Mouse (Mus musculus): ENCODE data around the gene Lrrc29. TPM values are rescaled to one million over a fixed set of nuclear protein-coding genes. Genes with fewer than 3 reads are reported as not detected.

Lrrc29 gene
- polyA plus RNA-seq, 1 experiment from 2014 or later = 1.2 TPM

- 2% methylated on average over 28 of the region's 28 CpGs for WGBS
- Histone ChIP-seq H3K4me1 (peaks cover 27% of the 10 kb centered on the region), H3K27ac (replicated peaks) (no peak overlapping the region), H3K36me3 (peaks cover 33% of the 10 kb centered on the region), H3K9ac (replicated peaks) (no peak overlapping the region), H3K4me2 (replicated peaks) (peak overlapping the region; percentile 25; the same call in 1 of the 2 replicates), H3K4me3 (peak overlapping the region; percentile 17; the same call in 1 of the 2 replicates), H3K9me3 (no peaks in the 10 kb centered on the region), H3K27me3 (peaks cover 77% of the 10 kb centered on the region)
- ATAC-seq (ENCODE audit: low FRiP score, low read depth) = 0 out of 2 replicates have a peak, but pooled peaks have one; percentile 8
These were observed 47.2 kb downstream of the Lrrc29 start for GRCm38 (mm10) chr8:105278911-105279334.

DNA sequence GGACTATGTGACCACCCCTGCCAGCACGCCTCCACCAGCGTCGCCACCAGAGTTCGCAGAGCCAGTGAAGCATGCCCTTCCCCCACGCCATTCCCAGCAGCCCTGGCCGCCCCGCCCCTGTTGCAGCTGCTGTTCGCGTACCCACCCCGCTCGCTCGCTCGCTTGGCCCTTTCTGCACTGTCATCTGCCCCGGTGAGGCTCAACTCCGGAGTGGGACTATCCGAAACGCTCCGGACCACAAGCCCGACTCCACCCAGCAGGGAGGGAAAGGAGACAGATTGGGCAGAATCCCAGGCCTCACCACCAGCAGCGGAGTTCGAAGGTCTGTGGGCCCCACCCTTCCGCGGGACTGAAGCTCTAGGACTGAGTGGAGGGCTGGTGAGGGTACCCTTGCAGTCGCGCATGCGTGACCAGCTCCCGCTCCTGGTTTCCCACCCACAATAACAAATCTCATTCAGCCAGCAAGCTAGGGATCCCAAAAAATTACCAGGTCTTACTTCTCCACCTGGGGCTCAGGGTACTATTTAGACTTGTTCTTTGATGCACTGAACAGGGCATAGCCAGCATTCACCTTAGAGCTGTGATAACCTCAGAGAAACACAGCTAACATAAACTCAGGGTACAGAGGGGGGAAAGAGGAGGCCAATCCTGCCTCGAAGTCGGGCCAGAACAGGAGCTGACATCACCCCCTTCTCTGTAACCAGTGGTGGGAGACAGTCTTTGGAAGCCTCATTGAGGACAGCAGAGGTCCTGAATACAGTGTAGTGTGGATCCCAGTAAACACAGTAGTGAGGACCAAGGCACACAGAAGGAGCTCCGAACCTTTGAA lies 49.6 kb downstream of the Lrrc29 start:
- H3K27ac ChIP-seq (replicated peaks) = no peak overlapping the region

DNA sequence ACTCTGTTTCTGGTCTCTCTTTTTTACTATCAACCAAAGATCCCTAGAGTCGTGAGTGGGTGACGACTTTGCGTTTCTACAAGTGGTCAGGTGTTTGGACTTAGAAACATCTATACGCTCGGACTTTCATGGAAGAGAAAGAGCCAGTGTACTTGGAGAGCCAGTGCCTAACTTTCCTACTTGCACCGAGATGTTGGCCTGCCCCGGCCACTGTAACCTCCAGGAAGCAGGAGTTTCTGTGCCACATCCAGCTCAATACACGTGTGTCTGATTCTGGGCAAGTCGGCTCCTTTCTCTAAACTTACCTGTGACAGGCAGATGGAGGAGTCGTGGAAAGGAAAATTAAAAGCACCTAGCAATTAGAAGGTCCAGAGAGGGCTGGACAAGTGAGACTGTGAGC lies 50.2 kb downstream of the Lrrc29 start, which contains the start of gene Nol3:
TSS of gene Nol3 (plus strand) at position 301 of the 400 bp plus-strand sequence.
- H3K4me3 ChIP-seq = peak within 1 kb of the TSS; percentile 45
- ATAC-seq (ENCODE audit: low FRiP score, low read depth) = 0 out of 2 replicates have a peak, but pooled peaks have one; percentile 1
- H3K36me3 ChIP-seq = peaks cover 8% of the 10 kb centered on the region; the same call in 1 of the 2 replicates
- no peaks in the 10 kb centered on the region for H3K9me3 ChIP-seq
- WGBS = 5% methylated on average over 10 of the region's 10 CpGs
- peaks cover 27% of the 10 kb centered on the region for H3K4me1 ChIP-seq
- peak within 1 kb of the TSS; percentile 79 for H3K4me2 ChIP-seq (replicated peaks)
- peak within 1 kb of the TSS; percentile 61 for H3K9ac ChIP-seq (replicated peaks)
- H3K27ac ChIP-seq (replicated peaks) = no peak within 1 kb of the TSS
- H3K27me3 ChIP-seq = peaks cover 98% of the 10 kb centered on the region

More for the DNA sequence above, 49.6 kb downstream of the Lrrc29 start:
- H3K4me1 ChIP-seq = peaks cover 27% of the 10 kb centered on the region
- peaks cover 12% of the 10 kb centered on the region; the same call in 1 of the 2 replicates for H3K36me3 ChIP-seq
- ATAC-seq (ENCODE audit: low FRiP score, low read depth) = peak; percentile 81
- peak overlapping the region; percentile 45 for H3K4me3 ChIP-seq
- peak overlapping the region; percentile 61 for H3K9ac ChIP-seq (replicated peaks)
- no peaks in the 10 kb centered on the region for H3K9me3 ChIP-seq
- H3K4me2 ChIP-seq (replicated peaks) = peak overlapping the region; percentile 79
- peaks cover 95% of the 10 kb centered on the region for H3K27me3 ChIP-seq
- WGBS = 4% methylated on average over 30 of the region's 30 CpGs

DNA sequence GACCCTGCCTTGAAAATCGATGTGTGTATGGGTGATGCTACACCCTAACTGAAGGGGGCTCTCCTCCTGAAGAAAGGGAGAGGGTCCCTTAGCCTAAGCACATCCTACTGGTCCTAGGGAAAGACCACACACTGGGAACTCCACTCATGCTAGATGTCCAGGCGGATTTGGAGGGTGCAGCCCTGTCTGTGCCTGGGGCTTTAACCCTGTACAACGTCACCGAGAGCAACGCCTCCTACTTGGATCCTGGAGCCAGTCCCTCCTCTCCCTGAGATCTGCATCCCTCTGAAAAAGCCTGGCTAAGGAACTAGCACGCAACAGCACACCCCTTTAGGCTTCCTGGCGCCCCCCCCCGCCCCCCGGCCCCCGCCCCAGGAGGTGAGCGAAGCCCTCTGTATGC lies 50.7 kb downstream of the Lrrc29 start:
- peaks cover 6% of the 10 kb centered on the region; the same call in 1 of the 2 replicates for H3K36me3 ChIP-seq
- H3K4me1 ChIP-seq = peaks cover 29% of the 10 kb centered on the region
- H3K4me3 ChIP-seq = peak overlapping the region; percentile 45; the same call in 1 of the 2 replicates
- H3K9me3 ChIP-seq = no peaks in the 10 kb centered on the region
- no peak for ATAC-seq (ENCODE audit: low FRiP score, low read depth)
- no peak overlapping the region for H3K9ac ChIP-seq (replicated peaks)
- H3K27me3 ChIP-seq = peaks cover 99% of the 10 kb centered on the region
- no peak overlapping the region for H3K27ac ChIP-seq (replicated peaks)
- H3K4me2 ChIP-seq (replicated peaks) = peak overlapping the region; percentile 79
- 8% methylated on average over 9 of the region's 11 CpGs for WGBS

- 3% methylated on average over 11 of the region's 11 CpGs for WGBS
- Histone ChIP-seq H3K4me3 (no peak overlapping the region), H3K9me3 (0 out of 2 replicates have a peak, but pooled peaks cover 3% of the 10 kb centered on the region), H3K27me3 (peaks cover 99% of the 10 kb centered on the region), H3K9ac (replicated peaks) (no peak overlapping the region), H3K4me1 (peaks cover 33% of the 10 kb centered on the region), H3K27ac (replicated peaks) (no peak overlapping the region), H3K4me2 (replicated peaks) (no peak overlapping the region), H3K36me3 (no peaks in the 10 kb centered on the region)
- no peak for ATAC-seq (ENCODE audit: low FRiP score, low read depth)
These were observed 55.2 kb downstream of the Lrrc29 start for GRCm38 (mm10) chr8:105270916-105271186.

DNA sequence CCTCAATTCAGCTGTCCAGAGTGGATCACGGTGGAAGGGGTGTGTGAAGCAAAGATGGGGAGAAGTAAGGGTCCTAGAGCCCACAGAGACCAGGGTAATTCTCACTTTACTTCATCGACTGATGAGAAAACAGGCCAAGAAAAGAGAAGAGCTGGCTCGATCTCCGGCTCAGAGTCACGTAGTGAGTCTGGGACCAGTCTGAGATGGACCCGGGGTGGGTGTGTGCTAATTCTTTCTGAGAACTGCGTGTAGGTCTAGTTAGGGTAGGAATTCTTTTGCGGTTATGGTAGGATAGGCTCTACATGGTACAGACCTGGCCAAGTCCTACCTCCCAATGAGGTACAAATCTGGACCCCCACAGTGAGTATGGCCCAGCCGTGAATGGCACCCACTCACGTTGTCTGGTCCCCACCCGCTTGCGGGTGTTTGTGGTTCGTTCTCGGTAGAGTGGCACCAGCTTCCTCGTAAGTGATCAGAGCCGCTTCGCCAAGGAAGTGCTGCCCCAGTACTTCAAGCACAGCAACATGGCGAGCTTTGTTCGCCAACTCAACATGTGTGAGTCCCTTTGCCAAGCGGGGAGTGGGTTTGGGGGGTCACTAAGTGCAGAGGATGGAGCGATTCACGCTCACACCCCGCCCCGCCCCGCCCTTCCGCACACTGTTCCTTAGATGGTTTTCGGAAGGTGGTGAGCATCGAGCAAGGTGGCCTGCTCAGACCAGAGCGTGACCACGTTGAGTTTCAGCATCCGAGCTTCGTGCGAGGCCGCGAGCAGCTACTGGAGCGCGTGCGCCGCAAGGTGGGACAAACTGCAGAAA lies 55.8 kb downstream of the Lrrc29 start:
- Histone ChIP-seq H3K4me2 (replicated peaks) (peak overlapping the region; percentile 64), H3K36me3 (no peaks in the 10 kb centered on the region), H3K9ac (replicated peaks) (no peak overlapping the region), H3K9me3 (0 out of 2 replicates have a peak, but pooled peaks cover 3% of the 10 kb centered on the region), H3K27ac (replicated peaks) (no peak overlapping the region), H3K4me1 (peaks cover 28% of the 10 kb centered on the region), H3K4me3 (peak overlapping the region; percentile 45; the same call in 1 of the 2 replicates), H3K27me3 (peaks cover 99% of the 10 kb centered on the region)
- WGBS = 1% methylated on average over 39 of the region's 39 CpGs
- ATAC-seq (ENCODE audit: low FRiP score, low read depth) = no peak

DNA sequence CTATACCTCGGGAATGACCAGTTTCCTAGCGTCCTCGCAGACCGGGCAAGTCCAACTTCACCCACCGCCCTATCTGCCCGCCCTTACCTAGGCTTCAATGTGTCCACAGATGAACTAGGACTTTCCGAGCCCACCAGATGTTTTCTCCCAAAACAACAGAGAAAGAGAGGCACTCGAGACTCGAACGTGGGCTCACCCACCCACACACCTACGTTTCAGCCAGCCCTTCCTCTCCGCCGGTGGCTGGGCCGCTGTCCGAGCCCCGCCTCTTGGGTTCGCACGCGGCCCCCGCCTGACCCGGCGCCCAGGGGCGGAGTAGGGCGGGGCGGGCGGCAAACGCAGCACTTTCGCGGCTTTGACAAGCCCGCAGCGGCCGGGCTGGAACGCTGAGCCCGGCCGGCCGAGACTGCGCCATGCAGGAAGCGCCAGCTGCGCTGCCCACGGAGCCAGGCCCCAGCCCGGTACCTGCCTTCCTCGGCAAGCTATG lies 56.6 kb downstream of the Lrrc29 start, which contains the start of gene Hsf4:
TSS of gene Hsf4 (plus strand) at position 341 of the 487 bp plus-strand sequence.
- Histone ChIP-seq H3K27me3 (peaks cover 99% of the 10 kb centered on the region), H3K36me3 (no peaks in the 10 kb centered on the region), H3K9me3 (0 out of 2 replicates have a peak, but pooled peaks cover 3% of the 10 kb centered on the region), H3K9ac (replicated peaks) (peak within 1 kb of the TSS; percentile 32; the same call in 1 of the 2 replicates), H3K4me1 (peaks cover 29% of the 10 kb centered on the region), H3K4me2 (replicated peaks) (peak within 1 kb of the TSS; percentile 64), H3K27ac (replicated peaks) (no peak within 1 kb of the TSS), H3K4me3 (peak within 1 kb of the TSS; percentile 45)
- no peak for ATAC-seq (ENCODE audit: low FRiP score, low read depth)
- under 1% methylated on average over 42 of the region's 42 CpGs for WGBS

DNA sequence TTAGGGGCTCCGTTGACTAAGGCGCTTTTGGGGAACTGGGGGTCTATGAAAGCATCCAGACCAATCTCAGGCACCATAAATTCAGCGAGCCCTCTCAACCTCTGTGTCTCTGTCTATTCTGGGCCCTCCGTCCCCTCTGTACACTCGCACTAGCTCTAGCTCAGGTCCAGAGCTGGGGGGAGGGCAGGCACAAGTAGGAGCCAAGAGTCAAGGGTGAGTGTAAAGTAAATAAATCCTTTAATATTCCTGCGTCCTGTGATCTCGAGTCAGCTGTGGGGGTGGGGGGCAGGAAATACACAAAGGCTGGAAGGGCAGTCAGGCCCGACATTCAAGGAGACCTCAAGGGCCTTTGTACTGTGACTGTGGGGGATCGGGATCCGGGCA lies 57.0 kb downstream of the Lrrc29 start:
- 0 out of 2 replicates have a peak, but pooled peaks cover 3% of the 10 kb centered on the region for H3K9me3 ChIP-seq
- H3K4me1 ChIP-seq = peaks cover 31% of the 10 kb centered on the region
- peak overlapping the region; percentile 45 for H3K4me3 ChIP-seq
- peak overlapping the region; percentile 64 for H3K4me2 ChIP-seq (replicated peaks)
- no peak overlapping the region for H3K27ac ChIP-seq (replicated peaks)
- H3K9ac ChIP-seq (replicated peaks) = 0 out of 2 replicates have a peak overlapping the region, but pooled peaks have one; percentile 32
- H3K27me3 ChIP-seq = peaks cover 99% of the 10 kb centered on the region
- peak; percentile 17; the same call in 1 of the 2 replicates for ATAC-seq (ENCODE audit: low FRiP score, low read depth)
- H3K36me3 ChIP-seq = no peaks in the 10 kb centered on the region
- WGBS = 2% methylated on average over 10 of the region's 10 CpGs

DNA sequence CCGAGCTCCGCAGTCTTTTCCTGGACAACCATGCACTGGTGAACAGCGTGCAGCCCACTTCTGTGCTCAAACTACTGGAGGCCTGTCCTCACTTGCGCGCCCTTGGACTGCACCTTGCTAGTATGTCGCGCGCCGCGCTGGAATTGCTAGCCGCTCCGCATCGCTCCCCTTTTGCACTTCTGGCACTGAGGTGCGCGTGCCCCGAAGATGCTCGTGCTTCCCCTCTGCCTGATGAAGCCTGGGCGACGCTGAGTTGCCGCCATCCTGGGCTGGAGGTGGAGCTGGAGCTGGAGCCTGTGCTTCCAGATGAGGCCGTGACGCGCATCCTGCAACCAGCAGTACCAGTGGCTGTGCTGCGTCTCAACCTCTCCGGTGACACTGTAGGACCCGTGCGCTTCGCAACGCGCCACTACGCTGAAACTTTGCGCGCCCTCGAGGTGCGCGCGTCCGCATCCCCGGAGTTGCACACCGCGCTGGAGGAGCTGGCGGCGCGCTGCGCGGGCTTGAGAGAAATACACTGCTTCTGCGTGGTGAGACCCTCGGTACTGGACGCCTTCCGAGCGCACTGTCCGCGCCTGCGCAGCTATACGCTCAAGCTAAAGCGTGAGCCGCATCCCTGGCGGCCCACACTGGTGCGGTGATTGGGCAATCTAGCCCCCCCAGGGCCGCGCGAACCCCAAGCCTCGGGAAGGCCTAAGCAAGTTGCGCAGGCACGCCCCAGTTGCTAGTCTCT lies 57.6 kb downstream of the Lrrc29 start:
- 0 out of 2 replicates have a peak, but pooled peaks cover 3% of the 10 kb centered on the region for H3K9me3 ChIP-seq
- no peak overlapping the region for H3K27ac ChIP-seq (replicated peaks)
- peak overlapping the region; percentile 32; the same call in 1 of the 2 replicates for H3K9ac ChIP-seq (replicated peaks)
- peak; percentile 82 for ATAC-seq (ENCODE audit: low FRiP score, low read depth)
- WGBS = under 1% methylated on average over 65 of the region's 65 CpGs
- H3K4me2 ChIP-seq (replicated peaks) = peak overlapping the region; percentile 64
- peaks cover 33% of the 10 kb centered on the region for H3K4me1 ChIP-seq
- H3K36me3 ChIP-seq = no peaks in the 10 kb centered on the region
- H3K4me3 ChIP-seq = peak overlapping the region; percentile 45
- H3K27me3 ChIP-seq = peaks cover 99% of the 10 kb centered on the region

DNA sequence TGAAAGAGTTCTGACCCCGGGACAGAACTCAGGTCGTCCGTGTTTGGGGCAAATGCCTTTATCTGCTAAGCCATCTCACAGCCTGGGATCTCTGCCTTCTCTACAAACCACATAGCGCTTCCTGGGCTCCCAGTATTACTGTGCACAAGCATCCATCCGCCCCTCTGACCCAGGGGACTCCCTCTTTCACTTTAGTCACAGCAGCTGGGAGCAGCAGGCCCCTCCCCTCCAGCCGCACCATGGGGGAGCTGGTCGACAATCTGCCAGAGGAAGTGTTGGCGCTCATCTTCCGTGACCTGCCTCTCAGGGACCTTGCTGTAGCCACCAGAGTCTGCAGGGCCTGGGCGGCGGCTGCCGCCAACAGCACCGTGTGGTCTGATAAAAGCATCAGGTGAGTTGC lies 59.3 kb downstream of the Lrrc29 start:
- WGBS = 9% methylated on average over 13 of the region's 13 CpGs
- no peak for ATAC-seq (ENCODE audit: low FRiP score, low read depth)
- H3K4me3 ChIP-seq = no peak overlapping the region

GRCm38 (mm10) chr8:105265128-105265527 lies 61.0 kb downstream of the Lrrc29 start:
- Histone ChIP-seq H3K9me3 (0 out of 2 replicates have a peak, but pooled peaks cover 3% of the 10 kb centered on the region), H3K4me2 (replicated peaks) (peak overlapping the region; percentile 78), H3K36me3 (no peaks in the 10 kb centered on the region), H3K4me3 (peak overlapping the region; percentile 63; the same call in 1 of the 2 replicates), H3K9ac (replicated peaks) (no peak overlapping the region), H3K27me3 (peaks cover 96% of the 10 kb centered on the region), H3K27ac (replicated peaks) (no peak overlapping the region), H3K4me1 (peaks cover 33% of the 10 kb centered on the region)
- no peak for ATAC-seq (ENCODE audit: low FRiP score, low read depth)
- WGBS = 20% methylated on average over 10 of the region's 10 CpGs

More for the DNA sequence above, 59.3 kb downstream of the Lrrc29 start:
- peaks cover 96% of the 10 kb centered on the region for H3K27me3 ChIP-seq
- no peak overlapping the region for H3K4me2 ChIP-seq (replicated peaks)
- 0 out of 2 replicates have a peak, but pooled peaks cover 3% of the 10 kb centered on the region for H3K9me3 ChIP-seq
- no peaks in the 10 kb centered on the region for H3K36me3 ChIP-seq
- no peak overlapping the region for H3K9ac ChIP-seq (replicated peaks)
- peaks cover 36% of the 10 kb centered on the region for H3K4me1 ChIP-seq
- no peak overlapping the region for H3K27ac ChIP-seq (replicated peaks)

All from midbrain, embryonic 12.5 days (tissue).